Mouse (Mus musculus): ENCODE data around the gene Pdpn. TPM values are rescaled to one million over a fixed set of nuclear protein-coding genes. Genes with fewer than 3 reads are reported as not detected.
A peak's percentile ranks its signal among the peaks of the same experiment; 100 is the strongest.
"Not testable (repeated sequence)": the region's sequence is repeated elsewhere in the genome, so short reads cannot be mapped to it uniquely, and the experiment has no call there.

Gene Pdpn
- polyA plus RNA-seq (2012; ENCODE audit: insufficient read depth, low replicate concordance), result not detected in 2 replicates

DNA sequence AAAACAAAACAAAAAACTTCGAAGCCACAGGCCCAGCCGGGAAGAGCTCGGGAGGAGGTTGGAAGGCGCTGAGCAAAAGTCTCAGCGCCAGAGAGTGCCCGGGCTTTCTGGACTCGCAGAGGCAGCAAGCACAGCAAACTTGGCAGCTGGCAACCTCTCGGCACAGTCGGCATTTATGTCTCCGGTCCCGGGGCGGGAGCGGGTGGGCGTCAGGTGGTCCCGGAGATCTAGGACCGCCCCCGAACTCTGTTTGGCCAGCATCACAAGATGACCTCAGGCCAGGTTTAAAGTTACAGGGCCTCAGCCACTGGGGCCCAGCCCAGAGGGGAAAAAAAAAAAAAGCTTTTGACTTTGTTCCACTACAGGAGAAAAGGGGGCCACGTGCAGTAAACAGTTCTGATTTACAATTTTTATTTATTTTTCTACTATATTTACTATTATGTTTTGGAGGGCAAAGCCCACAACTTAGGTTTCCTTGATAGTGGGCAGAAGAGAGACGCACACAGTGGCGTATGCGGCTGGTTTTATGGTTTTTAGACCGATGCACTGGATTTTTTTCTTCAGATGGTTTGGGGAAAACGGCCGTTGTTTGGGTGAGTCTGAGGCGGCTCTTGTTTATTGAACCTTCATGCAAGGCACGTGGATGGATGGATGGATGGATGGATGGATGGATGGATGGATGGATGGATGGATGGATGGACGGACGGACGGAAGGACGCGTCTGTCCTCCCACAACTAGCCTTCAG, at the start of gene Pdpn:
Gene Pdpn, minus strand, starts transcription at position 240 of the 746 bp plus-strand sequence.
- H3K36me3 ChIP-seq (replicated peaks; ENCODE audit: low read length), result no peaks in the 10 kb centered on the region
- peaks cover 14% of the 10 kb centered on the region for H3K9me3 ChIP-seq
- H3K27me3 ChIP-seq (replicated peaks), result peaks cover 49% of the 10 kb centered on the region
- H3K4me1 ChIP-seq, result no peaks in the 10 kb centered on the region
- TF ChIP-seq FLI1 (IDR thresholded peaks at IDR 0.05; ENCODE audit: low read length) (no peak), GATA1 (IDR thresholded peaks at IDR 0.05; ENCODE audit: borderline replicate concordance, low read length) (no peak)
- H3K4me3 ChIP-seq (replicated peaks), result no peak within 1 kb of the TSS

DNA sequence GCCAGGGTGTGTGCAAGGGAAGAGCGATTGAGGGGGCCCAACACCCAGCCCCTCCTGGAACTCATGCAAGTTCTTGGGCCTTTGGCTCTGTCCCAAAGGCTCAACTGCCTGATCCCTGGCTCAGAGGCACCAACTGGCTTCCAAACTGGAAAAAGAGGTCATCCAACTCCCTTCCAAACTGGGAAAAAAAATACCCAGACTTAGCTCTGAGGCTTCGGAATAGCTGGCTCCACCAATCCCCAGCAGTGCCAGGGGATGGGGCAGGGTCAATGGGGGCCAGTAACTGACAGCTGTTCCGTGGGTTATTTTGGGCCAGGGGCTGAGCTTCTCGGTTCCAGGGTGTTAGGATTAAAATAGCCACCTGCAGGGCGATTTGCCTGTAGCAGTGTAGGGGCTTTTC, 49.3 kb upstream of the Pdpn start:
- Histone ChIP-seq H3K4me3 (replicated peaks) (no peak overlapping the region), H3K4me1 (no peaks in the 10 kb centered on the region), H3K27me3 (replicated peaks) (peaks cover 36% of the 10 kb centered on the region), H3K36me3 (replicated peaks; ENCODE audit: low read length) (no peaks in the 10 kb centered on the region), H3K9me3 (peaks cover 17% of the 10 kb centered on the region; the same call in 1 of the 2 replicates)
- TF ChIP-seq GATA1 (IDR thresholded peaks at IDR 0.05; ENCODE audit: borderline replicate concordance, low read length), result no peak
- TF ChIP-seq FLI1 (IDR thresholded peaks at IDR 0.05; ENCODE audit: low read length), result no peak

- peaks cover 28% of the 10 kb centered on the region for H3K9me3 ChIP-seq
- H3K4me1 ChIP-seq; H3K4me3 ChIP-seq (replicated peaks); H3K36me3 ChIP-seq (replicated peaks; ENCODE audit: low read length): not testable (repeated sequence)
- H3K27me3 ChIP-seq (replicated peaks), result peaks cover 25% of the 10 kb centered on the region
Measured at GRCm38 (mm10) chr4:143345491-143345890, 46.1 kb upstream of the Pdpn start.

DNA sequence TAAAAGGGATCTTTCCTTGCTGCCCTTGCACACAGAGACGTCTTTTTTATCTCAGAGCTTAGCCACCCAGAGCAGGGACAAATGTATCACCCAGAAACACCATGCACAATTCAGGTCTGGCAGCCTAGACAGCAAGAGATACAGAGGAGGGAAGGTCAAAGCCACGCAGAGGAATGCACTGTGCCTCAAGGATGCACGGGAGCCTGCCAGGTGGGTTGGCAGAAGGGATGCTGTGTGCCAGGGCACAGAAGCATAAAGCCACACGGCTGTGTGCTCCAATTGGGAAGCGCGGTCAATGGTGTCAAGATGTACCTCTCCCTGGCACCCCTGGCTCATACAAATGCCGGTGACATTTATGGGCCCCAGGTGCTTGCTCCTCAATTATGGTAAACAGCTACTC, 42.1 kb upstream of the Pdpn start:
- peaks cover 35% of the 10 kb centered on the region for H3K9me3 ChIP-seq
- H3K27me3 ChIP-seq (replicated peaks), result no peaks in the 10 kb centered on the region
- H3K4me1 ChIP-seq, result no peaks in the 10 kb centered on the region
- peak overlapping the region; percentile 28 for H3K4me3 ChIP-seq (replicated peaks)
- no peaks in the 10 kb centered on the region for H3K36me3 ChIP-seq (replicated peaks; ENCODE audit: low read length)
- no peak for TF ChIP-seq GATA1 (IDR thresholded peaks at IDR 0.05; ENCODE audit: borderline replicate concordance, low read length)

- Histone ChIP-seq H3K4me1 (no peaks in the 10 kb centered on the region), H3K9me3 (peaks cover 37% of the 10 kb centered on the region), H3K27me3 (replicated peaks) (no peaks in the 10 kb centered on the region), H3K36me3 (replicated peaks; ENCODE audit: low read length) (no peaks in the 10 kb centered on the region), H3K4me3 (replicated peaks) (no peak overlapping the region)
- TF ChIP-seq FLI1 (IDR thresholded peaks at IDR 0.05; ENCODE audit: low read length) (no peak), GATA1 (IDR thresholded peaks at IDR 0.05; ENCODE audit: borderline replicate concordance, low read length) (no peak)
Measured at GRCm38 (mm10) chr4:143339808-143340207, 40.4 kb upstream of the Pdpn start.

DNA sequence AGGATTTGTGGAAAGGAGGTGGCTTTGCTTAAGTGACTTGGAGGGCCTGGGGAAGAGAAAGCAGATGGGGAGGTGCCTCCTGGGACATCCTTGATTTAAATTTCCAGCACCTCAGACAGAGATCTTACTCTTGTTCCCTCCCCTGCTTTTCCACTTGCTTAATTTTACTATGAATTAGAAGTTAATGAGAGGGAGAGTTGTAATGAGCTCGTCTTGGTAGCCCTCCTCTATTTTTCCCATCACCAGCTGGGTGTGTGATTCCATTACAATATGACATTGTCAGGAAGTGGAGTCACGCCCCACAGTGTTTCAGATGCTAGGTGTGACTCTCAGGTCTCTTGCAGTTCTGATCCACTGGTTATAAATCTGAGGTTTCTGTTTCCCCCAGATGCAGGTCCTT, 36.7 kb upstream of the Pdpn start:
- TF ChIP-seq GATA1 (IDR thresholded peaks at IDR 0.05; ENCODE audit: borderline replicate concordance, low read length) (no peak), FLI1 (IDR thresholded peaks at IDR 0.05; ENCODE audit: low read length) (no peak)
- no peaks in the 10 kb centered on the region for H3K27me3 ChIP-seq (replicated peaks)
- H3K4me1 ChIP-seq, result no peaks in the 10 kb centered on the region
- no peaks in the 10 kb centered on the region for H3K36me3 ChIP-seq (replicated peaks; ENCODE audit: low read length)
- H3K9me3 ChIP-seq, result peaks cover 32% of the 10 kb centered on the region
- no peak overlapping the region for H3K4me3 ChIP-seq (replicated peaks)

DNA sequence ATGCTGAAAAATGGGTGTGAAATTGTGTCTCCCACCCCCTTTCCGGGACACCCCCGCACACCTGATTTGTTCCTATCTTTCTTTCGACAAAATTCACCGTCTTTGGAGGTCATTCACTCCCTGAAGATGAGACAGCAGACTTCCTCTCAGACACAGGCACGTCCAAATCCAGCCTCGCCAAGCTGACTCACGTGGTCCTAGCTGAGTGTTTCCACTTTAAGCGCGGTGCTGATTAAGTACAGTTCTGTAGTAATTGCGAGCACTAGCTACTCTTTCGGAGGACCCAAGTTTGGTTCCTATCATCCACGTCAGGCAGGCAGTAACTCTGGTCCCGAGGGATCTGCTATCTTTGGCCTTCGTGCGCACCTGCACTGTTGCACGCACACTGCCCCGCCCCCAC, 35.6 kb upstream of the Pdpn start:
- H3K9me3 ChIP-seq, result peaks cover 29% of the 10 kb centered on the region
- no peaks in the 10 kb centered on the region for H3K4me1 ChIP-seq
- no peaks in the 10 kb centered on the region for H3K36me3 ChIP-seq (replicated peaks; ENCODE audit: low read length)
- H3K27me3 ChIP-seq (replicated peaks), result peaks cover 4% of the 10 kb centered on the region
- TF ChIP-seq GATA1 (IDR thresholded peaks at IDR 0.05; ENCODE audit: borderline replicate concordance, low read length), result no peak
- TF ChIP-seq FLI1 (IDR thresholded peaks at IDR 0.05; ENCODE audit: low read length), result no peak
- no peak overlapping the region for H3K4me3 ChIP-seq (replicated peaks)

- no peak overlapping the region for H3K4me3 ChIP-seq (replicated peaks)
- H3K36me3 ChIP-seq (replicated peaks; ENCODE audit: low read length), result no peaks in the 10 kb centered on the region
- peaks cover 4% of the 10 kb centered on the region for H3K27me3 ChIP-seq (replicated peaks)
- TF ChIP-seq GATA1 (IDR thresholded peaks at IDR 0.05; ENCODE audit: borderline replicate concordance, low read length) (no peak), FLI1 (IDR thresholded peaks at IDR 0.05; ENCODE audit: low read length) (no peak)
- H3K9me3 ChIP-seq, result peaks cover 23% of the 10 kb centered on the region
- H3K4me1 ChIP-seq, result no peaks in the 10 kb centered on the region
Measured at GRCm38 (mm10) chr4:143334145-143334544, 34.8 kb upstream of the Pdpn start.

GRCm38 (mm10) chr4:143331787-143332186, 32.4 kb upstream of the Pdpn start:
- Histone ChIP-seq H3K36me3 (replicated peaks; ENCODE audit: low read length) (no peaks in the 10 kb centered on the region), H3K9me3 (peaks cover 24% of the 10 kb centered on the region), H3K4me3 (replicated peaks) (no peak overlapping the region), H3K27me3 (replicated peaks) (peaks cover 4% of the 10 kb centered on the region), H3K4me1 (no peaks in the 10 kb centered on the region)
- TF ChIP-seq GATA1 (IDR thresholded peaks at IDR 0.05; ENCODE audit: borderline replicate concordance, low read length) (no peak), FLI1 (IDR thresholded peaks at IDR 0.05; ENCODE audit: low read length) (no peak)

DNA sequence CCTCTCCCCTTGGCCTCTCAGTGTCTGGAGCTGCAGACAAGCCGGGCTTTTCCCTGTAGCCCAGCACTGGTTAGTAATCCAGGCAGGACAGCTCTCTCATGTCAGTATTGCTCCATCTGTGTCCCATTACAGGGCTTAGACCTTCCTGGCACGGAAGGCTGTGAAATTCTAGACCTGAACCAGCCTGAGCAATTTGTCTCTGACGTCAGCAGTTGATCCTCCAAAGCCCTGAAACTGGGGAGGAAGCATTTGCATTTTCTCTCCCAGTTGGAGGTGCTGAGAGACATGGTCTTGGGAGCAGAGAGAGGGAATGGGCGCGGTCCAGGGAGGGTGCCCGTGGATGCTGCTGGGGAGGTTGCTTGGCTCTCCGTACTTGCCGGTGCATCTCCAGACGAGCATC, 31.2 kb upstream of the Pdpn start:
- peaks cover 1% of the 10 kb centered on the region; the same call in 1 of the 2 replicates for H3K4me1 ChIP-seq
- H3K36me3 ChIP-seq (replicated peaks; ENCODE audit: low read length), result no peaks in the 10 kb centered on the region
- no peak overlapping the region for H3K4me3 ChIP-seq (replicated peaks)
- H3K9me3 ChIP-seq, result peaks cover 24% of the 10 kb centered on the region
- TF ChIP-seq GATA1 (IDR thresholded peaks at IDR 0.05; ENCODE audit: borderline replicate concordance, low read length) (no peak), FLI1 (IDR thresholded peaks at IDR 0.05; ENCODE audit: low read length) (no peak)
- peaks cover 4% of the 10 kb centered on the region for H3K27me3 ChIP-seq (replicated peaks)

DNA sequence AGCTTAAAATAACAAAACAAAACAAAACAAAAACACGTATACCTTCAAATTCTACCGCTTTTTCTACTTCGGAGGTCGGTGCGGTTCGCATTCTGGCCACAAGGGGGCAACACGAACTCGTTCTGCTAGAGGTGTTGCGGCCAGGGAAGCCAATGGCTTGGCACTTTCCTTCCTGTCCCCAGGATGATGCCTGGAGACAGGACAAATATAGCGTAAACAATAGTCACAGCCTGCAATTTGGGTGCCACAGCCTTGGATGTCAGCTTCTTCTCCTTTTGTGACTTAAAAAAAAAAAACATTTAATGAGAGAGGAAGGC, 26.2 kb upstream of the Pdpn start:
- Histone ChIP-seq H3K4me3 (replicated peaks) (peak overlapping the region; percentile 73), H3K4me1 (peaks cover 5% of the 10 kb centered on the region; the same call in 1 of the 2 replicates), H3K36me3 (replicated peaks; ENCODE audit: low read length) (no peaks in the 10 kb centered on the region), H3K27me3 (replicated peaks) (peaks cover 5% of the 10 kb centered on the region), H3K9me3 (peaks cover 20% of the 10 kb centered on the region)
- TF ChIP-seq GATA1 (IDR thresholded peaks at IDR 0.05; ENCODE audit: borderline replicate concordance, low read length), result no peak
- TF ChIP-seq FLI1 (IDR thresholded peaks at IDR 0.05; ENCODE audit: low read length), result no peak
